Mouse (Mus musculus) kidney, postnatal 0 days (tissue): ENCODE measurements at regions not wholly inside any gene's neighbourhood (a gene's known extent, or its start where the extent isn't known, plus 50 kb on each side); places are given as distances from the start of the nearest gene placed in this dataset.
A peak's percentile ranks its signal among the peaks of the same experiment; 100 is the strongest.

Experiments used
- ATAC-seq: fragments of 200-750 bp; cut with Nextera tagmentation; replicated peaks from 2 replicates; pipeline ENCODE4 v1.8.0; 2017; ENCODE audit warnings: low read depth, moderate number of reproducible peaks, moderate TSS enrichment, moderate library complexity; ENCODE audit not compliant: low FRiP score
- DNase-seq: peaks from one replicate; pipeline ENCODE4 v3.0.0-alpha.2; 2016; ENCODE audit warnings: low spot score
- H3K27ac ChIP-seq: fragments of 300-500 bp; sonication (generic); 2 replicates; pipeline ENCODE4 v1.5.1; 2014; ENCODE audit warnings: mild to moderate bottlenecking
- H3K27me3 ChIP-seq: fragments of 300-500 bp; sonication (generic); 2 replicates; pipeline ENCODE4 v1.6.1; 2014; ENCODE audit warnings: low read length, mixed read lengths; ENCODE audit not compliant: insufficient read depth
- H3K36me3 ChIP-seq: fragments of 300-500 bp; sonication (generic); 2 replicates; pipeline ENCODE4 v1.6.1; 2014; ENCODE audit warnings: low read length, mixed read lengths; ENCODE audit not compliant: insufficient read depth
- H3K4me1 ChIP-seq: fragments of 300-500 bp; sonication (generic); replicated peaks from 2 replicates; pipeline ENCODE4 v1.6.1; 2014; ENCODE audit warnings: antibody characterized with exemption, low read length, mixed read lengths; ENCODE audit not compliant: insufficient read depth
- H3K4me2 ChIP-seq: fragments of 300-500 bp; sonication (generic); 2 replicates; pipeline ENCODE4 v1.6.1; 2014; ENCODE audit warnings: mild to moderate bottlenecking, low read length, moderate library complexity, mixed read lengths
- H3K4me3 ChIP-seq: fragments of 300-500 bp; sonication (generic); replicated peaks from 2 replicates; pipeline ENCODE4 v1.5.1; 2014; ENCODE audit warnings: low read depth, low read length
- H3K9ac ChIP-seq: fragments of 300-500 bp; sonication (generic); 2 replicates; pipeline ENCODE4 v1.6.1; 2014; ENCODE audit warnings: low read depth, low read length
- H3K9me3 ChIP-seq: fragments of 300-500 bp; sonication (generic); replicated peaks from 2 replicates; pipeline ENCODE4 v1.6.1; 2016; ENCODE audit warnings: low read length, inconsistent platforms, mixed read lengths
- CTCF ChIP-seq: IDR thresholded peaks from 2 replicates; pipeline ENCODE4 v1.5.1; 2016; ENCODE audit warnings: antibody characterized with exemption, low read depth, mild to moderate bottlenecking, moderate library complexity
- WGBS: fragments of 180-500 bp; shearing (Covaris S2); extraction: QIAGEN DNeasy Blood & Tissue Kit; methylation state at CpG from one replicate; pipeline ENCODE4 v1.1.7; 2014; 5-methylcytosine and 5-hydroxymethylcytosine counted together

DNA sequence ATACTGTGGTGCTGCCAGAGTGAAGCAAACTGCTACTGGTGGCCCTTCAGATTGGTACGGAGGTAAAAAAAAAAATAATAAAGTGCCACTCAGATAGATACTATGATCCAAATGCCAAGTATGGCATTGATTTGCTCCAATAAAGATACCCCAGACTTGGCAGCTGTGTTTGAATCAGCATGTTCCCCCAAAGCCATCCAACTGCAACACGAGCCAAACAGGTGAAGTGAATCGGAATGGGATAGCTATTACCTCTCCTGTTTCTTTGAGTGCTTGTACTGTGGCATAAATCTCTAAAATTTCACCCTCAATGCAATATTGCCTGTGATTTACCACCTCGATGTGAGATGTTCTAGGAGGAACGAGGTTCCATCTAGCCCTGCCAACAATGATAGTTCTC, 365.4 kb downstream of the Gm45692 start:
- Histone ChIP-seq H3K4me3 (no peak overlapping the region), H3K27me3 (no peaks in the 10 kb centered on the region), H3K36me3 (no peaks in the 10 kb centered on the region), H3K9ac (no peak overlapping the region), H3K27ac (no peak overlapping the region), H3K4me2 (no peak overlapping the region), H3K4me1 (0 out of 2 replicates have a peak, but pooled peaks cover 4% of the 10 kb centered on the region), H3K9me3 (no peaks in the 10 kb centered on the region)
- WGBS, result 82% methylated on average over 5 of the region's 5 CpGs
- no peak for TF ChIP-seq CTCF
- no peak for ATAC-seq
- DNase-seq, result no peak

DNA sequence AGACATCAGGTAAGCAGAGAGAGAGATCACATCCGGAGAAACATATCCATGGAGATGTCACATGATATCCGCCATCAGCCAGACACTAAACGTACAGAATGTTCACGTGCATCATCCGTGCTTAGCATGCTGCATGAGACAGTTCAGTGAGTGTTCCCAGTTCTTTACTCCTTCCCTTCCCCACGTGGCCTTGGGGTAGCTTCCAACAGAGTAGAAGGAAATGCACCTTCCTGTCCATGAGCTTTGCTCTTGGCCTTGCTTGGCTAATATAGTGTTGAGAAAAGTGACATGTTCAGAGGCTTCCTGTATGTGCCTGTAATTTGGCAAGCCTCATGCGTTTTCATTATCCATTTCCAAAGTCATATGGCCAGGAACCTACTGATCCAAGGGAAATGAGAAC, 368.5 kb downstream of the Gm45692 start:
- no peak overlapping the region for H3K27ac ChIP-seq
- WGBS, result 87% methylated on average over 7 of the region's 7 CpGs
- no peak overlapping the region for H3K4me2 ChIP-seq
- H3K27me3 ChIP-seq, result no peaks in the 10 kb centered on the region
- no peak for DNase-seq
- TF ChIP-seq CTCF, result no peak
- no peaks in the 10 kb centered on the region for H3K36me3 ChIP-seq
- H3K4me1 ChIP-seq, result 0 out of 2 replicates have a peak, but pooled peaks cover 4% of the 10 kb centered on the region
- no peak overlapping the region for H3K9ac ChIP-seq
- no peak for ATAC-seq
- no peak overlapping the region for H3K4me3 ChIP-seq
- no peaks in the 10 kb centered on the region for H3K9me3 ChIP-seq

DNA sequence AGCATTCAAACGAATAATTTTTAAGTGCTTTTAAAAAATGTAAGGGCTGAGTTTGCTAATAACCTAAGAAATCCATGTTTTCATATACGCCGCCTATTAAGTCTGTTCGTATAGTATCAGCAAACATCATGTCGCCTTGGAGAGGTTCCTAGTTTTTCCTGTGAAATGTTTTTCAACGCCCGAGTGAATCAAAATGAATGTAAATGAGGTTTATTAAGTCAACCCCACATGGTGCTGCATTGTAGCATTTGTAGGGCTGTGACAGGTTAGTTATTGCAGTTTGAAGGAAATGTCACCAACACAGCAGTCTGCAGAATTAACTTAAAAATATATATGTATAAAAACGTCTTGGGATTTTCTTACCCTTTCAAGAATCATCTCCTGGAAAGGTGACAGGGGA, 369.3 kb downstream of the Gm45692 start:
- ATAC-seq, result no peak
- no peaks in the 10 kb centered on the region for H3K9me3 ChIP-seq
- WGBS, result 52% methylated on average over 8 of the region's 8 CpGs
- no peaks in the 10 kb centered on the region for H3K27me3 ChIP-seq
- no peak for DNase-seq
- H3K4me3 ChIP-seq, result no peak overlapping the region
- H3K9ac ChIP-seq, result no peak overlapping the region
- 0 out of 2 replicates have a peak, but pooled peaks cover 4% of the 10 kb centered on the region for H3K4me1 ChIP-seq
- no peak for TF ChIP-seq CTCF
- no peak overlapping the region for H3K4me2 ChIP-seq
- no peak overlapping the region for H3K27ac ChIP-seq
- H3K36me3 ChIP-seq, result no peaks in the 10 kb centered on the region

DNA sequence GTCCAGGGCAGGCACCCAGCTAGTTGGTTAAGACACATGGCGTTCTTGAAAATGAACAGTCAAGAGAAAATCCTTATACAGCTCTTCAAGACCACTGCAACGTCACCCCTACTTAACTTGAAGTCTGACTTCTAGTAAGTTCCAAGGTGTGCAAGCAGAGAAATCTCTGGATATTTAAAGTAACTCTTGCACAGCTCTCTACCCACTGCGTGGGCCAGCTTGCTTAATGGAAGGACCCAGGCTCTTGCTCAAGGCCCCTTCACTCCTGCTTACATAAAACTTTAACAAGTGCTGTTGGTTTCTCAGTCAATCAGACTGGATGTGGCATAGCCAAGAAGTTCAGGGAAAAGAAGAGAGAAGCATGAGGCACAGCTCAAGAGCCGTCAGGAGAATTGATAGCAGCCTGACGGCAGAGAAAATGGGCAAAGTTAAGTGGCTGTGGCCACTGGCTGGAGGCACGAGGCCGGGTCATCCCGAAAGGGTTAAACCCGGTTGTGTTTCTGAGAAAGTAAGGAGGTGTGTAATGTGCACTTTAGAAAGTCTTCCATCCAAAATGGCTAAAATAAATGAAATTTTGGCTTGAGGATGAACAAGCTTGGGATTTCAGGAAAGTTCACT, 382.0 kb downstream of the Gm45692 start:
- H3K4me3 ChIP-seq, result no peak overlapping the region
- WGBS, result 54% methylated on average over 9 of the region's 9 CpGs
- no peaks in the 10 kb centered on the region for H3K9me3 ChIP-seq
- no peak overlapping the region for H3K9ac ChIP-seq
- H3K27ac ChIP-seq, result no peak overlapping the region
- ATAC-seq, result no peak
- H3K4me1 ChIP-seq, result 0 out of 2 replicates have a peak, but pooled peaks cover 4% of the 10 kb centered on the region
- TF ChIP-seq CTCF, result no peak
- no peaks in the 10 kb centered on the region for H3K27me3 ChIP-seq
- no peaks in the 10 kb centered on the region for H3K36me3 ChIP-seq
- H3K4me2 ChIP-seq, result no peak overlapping the region
- no peak for DNase-seq

DNA sequence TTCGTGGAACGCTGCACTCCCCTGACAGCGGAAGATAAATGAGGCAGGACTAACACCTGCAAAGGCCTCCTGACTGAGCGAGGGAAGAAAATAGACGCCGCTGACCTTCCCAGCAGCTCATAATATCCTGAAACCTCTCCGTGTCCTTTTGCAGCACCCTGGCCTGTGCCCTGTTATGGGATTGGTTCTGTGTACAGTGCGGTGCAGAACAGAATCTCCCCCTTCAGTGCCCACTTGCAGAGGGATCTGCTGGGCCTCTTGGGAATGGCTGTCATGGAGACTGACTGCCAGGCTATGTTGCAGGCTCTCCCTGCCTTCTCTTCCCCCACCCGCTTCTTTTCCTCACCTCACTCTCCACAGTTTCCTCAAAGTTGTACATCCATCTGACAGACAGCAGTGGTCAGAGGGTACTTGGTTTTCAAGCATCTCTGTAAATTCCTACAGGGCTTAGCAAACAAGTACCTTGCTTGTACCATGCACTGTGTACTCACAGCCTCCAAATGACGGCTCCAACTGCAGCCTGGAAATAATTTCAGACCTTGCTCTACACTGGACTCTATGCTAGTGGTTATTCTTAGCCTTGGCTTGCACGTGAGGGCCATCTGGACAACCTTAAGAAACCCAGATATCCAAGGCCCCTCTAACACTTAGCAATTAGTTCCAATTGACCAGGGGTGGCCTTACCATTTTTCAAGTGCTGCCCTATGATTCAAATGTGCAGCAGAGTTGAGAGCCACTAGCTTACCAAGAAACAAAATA, 382.7 kb downstream of the Gm45692 start:
- no peak overlapping the region for H3K4me3 ChIP-seq
- H3K4me2 ChIP-seq, result no peak overlapping the region
- ATAC-seq, result no peak
- TF ChIP-seq CTCF, result no peak
- H3K9ac ChIP-seq, result no peak overlapping the region
- no peak overlapping the region for H3K27ac ChIP-seq
- H3K9me3 ChIP-seq, result no peaks in the 10 kb centered on the region
- H3K27me3 ChIP-seq, result no peaks in the 10 kb centered on the region
- 0 out of 2 replicates have a peak, but pooled peaks cover 4% of the 10 kb centered on the region for H3K4me1 ChIP-seq
- WGBS, result 29% methylated on average over 11 of the region's 11 CpGs
- no peak for DNase-seq
- no peaks in the 10 kb centered on the region for H3K36me3 ChIP-seq

GRCm38 (mm10) chr8:26502772-26503171, 383.4 kb downstream of the Gm45692 start:
- 43% methylated on average over 4 of the region's 4 CpGs for WGBS

More at GRCm38 (mm10) chr8:26502772-26503171, 383.4 kb downstream of the Gm45692 start:
- peak; percentile 22; the same call in 1 of the 2 replicates for TF ChIP-seq CTCF
- no peak overlapping the region for H3K4me3 ChIP-seq
- ATAC-seq (no peak), DNase-seq (no peak)
- no peak overlapping the region for H3K4me2 ChIP-seq
- H3K9ac ChIP-seq, result no peak overlapping the region
- no peaks in the 10 kb centered on the region for H3K9me3 ChIP-seq
- 0 out of 2 replicates have a peak, but pooled peaks cover 7% of the 10 kb centered on the region for H3K4me1 ChIP-seq
- no peaks in the 10 kb centered on the region for H3K27me3 ChIP-seq
- H3K27ac ChIP-seq, result no peak overlapping the region
- H3K36me3 ChIP-seq, result no peaks in the 10 kb centered on the region
